Mouse (Mus musculus) adrenal gland, adult 8-10 months (tissue): ENCODE measurements around the gene Nup62. TPM values are rescaled to one million over a fixed set of nuclear protein-coding genes. Genes with fewer than 3 reads are reported as not detected.

Experiments
- DNase-seq: peaks from one replicate; pipeline ENCODE4 v3.0.0; 2022
- total RNA-seq, 4 experiments: library from RNA; stranded (reverse); gene quantifications; 2 replicates each; pipeline ENCODE4 v1.2.4; 2022

The Nup62 gene
- total RNA-seq, 4 experiments from 2014 or later, result 33.8 to 42.8 (median 37.8) TPM

- no peak for DNase-seq
Measured at GRCm38 (mm10) chr7:44819391-44819790, 3.5 kb downstream of the Nup62 start.

- DNase-seq, result no peak
Measured at GRCm38 (mm10) chr7:44819863-44820262, 4.0 kb downstream of the Nup62 start.

GRCm38 (mm10) chr7:44820525-44820924 is 4.6 kb downstream of the Nup62 start:
- no peak for DNase-seq

- DNase-seq, result no peak
Measured at GRCm38 (mm10) chr7:44821666-44822448, 6.0 kb downstream of the Nup62 start.

- DNase-seq, result no peak
Measured at GRCm38 (mm10) chr7:44823409-44823808, 7.5 kb downstream of the Nup62 start.

GRCm38 (mm10) chr7:44824872-44825271 is 9.0 kb downstream of the Nup62 start:
- DNase-seq, result peak; percentile 59

- no peak for DNase-seq
Measured at GRCm38 (mm10) chr7:44826771-44827170, 10.9 kb downstream of the Nup62 start.

- DNase-seq, result no peak
Measured at GRCm38 (mm10) chr7:44828706-44829105, 12.8 kb downstream of the Nup62 start.

GRCm38 (mm10) chr7:44832763-44833162 is 16.9 kb downstream of the Nup62 start:
- DNase-seq, result no peak

GRCm38 (mm10) chr7:44835373-44836015 is 19.6 kb downstream of the Nup62 start:
- no peak for DNase-seq

- no peak for DNase-seq
Measured at GRCm38 (mm10) chr7:44836016-44836404, 20.1 kb downstream of the Nup62 start.

GRCm38 (mm10) chr7:44836423-44837053 is 20.6 kb downstream of the Nup62 start:
- no peak for DNase-seq

- DNase-seq, result no peak
Measured at GRCm38 (mm10) chr7:44838073-44838472, 22.2 kb downstream of the Nup62 start.

GRCm38 (mm10) chr7:44839171-44839490 is 23.2 kb downstream of the Nup62 start:
- DNase-seq, result no peak

- DNase-seq, result no peak
Measured at GRCm38 (mm10) chr7:44839491-44840191, 23.8 kb downstream of the Nup62 start.

- DNase-seq, result no peak
Measured at GRCm38 (mm10) chr7:44840426-44840825, 24.5 kb downstream of the Nup62 start.

GRCm38 (mm10) chr7:44841825-44842463 is 26.1 kb downstream of the Nup62 start:
- no peak for DNase-seq

- DNase-seq, result no peak
Measured at GRCm38 (mm10) chr7:44845006-44845405, 29.1 kb downstream of the Nup62 start.

GRCm38 (mm10) chr7:44846804-44847203 is 30.9 kb downstream of the Nup62 start:
- no peak for DNase-seq

- DNase-seq, result no peak
Measured at GRCm38 (mm10) chr7:44847772-44848171, 31.9 kb downstream of the Nup62 start.

- DNase-seq, result peak; percentile 100
Measured at GRCm38 (mm10) chr7:44848561-44849415, 32.9 kb downstream of the Nup62 start, which contains the start of the genes Akt1s1 and Tbc1d17. Akt1s1 (plus strand) TSS chr7:44848991. Tbc1d17 (minus strand) TSS chr7:44849079.
